Mouse (Mus musculus) midbrain, embryonic 11.5 days (tissue): ENCODE data around the gene Cyp4a30b. TPM values are rescaled to one million over a fixed set of nuclear protein-coding genes. Genes with fewer than 3 reads are reported as not detected.
"Not testable (repeated sequence)": the region's sequence is repeated elsewhere in the genome, so short reads cannot be mapped to it uniquely, and the experiment has no call there.

Experiments used
- ATAC-seq: fragments of 200-750 bp; cut with Nextera tagmentation; 2 replicates; pipeline ENCODE4 v1.8.0; 2017; ENCODE audit warnings: moderate TSS enrichment, moderate library complexity; ENCODE audit not compliant: low FRiP score
- DNase-seq: peaks from one replicate; pipeline ENCODE4 v3.0.0; 2015; ENCODE audit warnings: low spot score; ENCODE audit errors: missing footprints
- H3K27ac ChIP-seq: fragments of 300-500 bp; sonication (generic); 2 replicates; pipeline ENCODE4 v1.5.1; 2014; ENCODE audit warnings: low read depth, low read length
- H3K27me3 ChIP-seq: fragments of 300-500 bp; sonication (generic); 2 replicates; pipeline ENCODE4 v1.6.1; 2014; ENCODE audit warnings: mild to moderate bottlenecking, low read length, moderate library complexity, mixed read lengths; ENCODE audit not compliant: control insufficient read depth, insufficient read depth
- H3K36me3 ChIP-seq: fragments of 300-500 bp; sonication (generic); 2 replicates; pipeline ENCODE4 v1.6.1; 2014; ENCODE audit warnings: mild to moderate bottlenecking, low read length, moderate library complexity, mixed read lengths; ENCODE audit not compliant: control insufficient read depth, insufficient read depth
- H3K4me1 ChIP-seq: fragments of 300-500 bp; sonication (generic); 2 replicates; pipeline ENCODE4 v1.6.1; 2014; ENCODE audit warnings: low read length; ENCODE audit not compliant: control insufficient read depth, insufficient read depth
- H3K4me2 ChIP-seq: fragments of 300-500 bp; sonication (generic); 2 replicates; pipeline ENCODE4 v1.6.1; 2014; ENCODE audit warnings: mild to moderate bottlenecking, moderate library complexity
- H3K4me3 ChIP-seq: fragments of 300-500 bp; sonication (generic); 2 replicates; pipeline ENCODE4 v1.5.1; 2014; ENCODE audit warnings: low read depth, low read length
- H3K9ac ChIP-seq: fragments of 300-500 bp; sonication (generic); 2 replicates; pipeline ENCODE4 v1.6.1; 2014; ENCODE audit warnings: low read length
- H3K9me3 ChIP-seq: fragments of 300-500 bp; sonication (generic); 2 replicates; pipeline ENCODE4 v1.6.1; 2016; ENCODE audit warnings: low read length; ENCODE audit not compliant: control insufficient read depth
- WGBS: fragments of 180-500 bp; shearing (Covaris S2); extraction: QIAGEN DNeasy Blood & Tissue Kit; methylation state at CpG from one replicate; pipeline ENCODE4 v1.1.7; 2014; 5-methylcytosine and 5-hydroxymethylcytosine counted together
- polyA plus RNA-seq: library from polyadenylated mRNA; unstranded; fragments of >200 nt; fragmentation: Nextera tagmentation; extraction: Ambion mirVana; gene quantifications from 2 replicates; pipeline ENCODE4 v1.2.1, GENCODE M21; 2014

Gene Cyp4a30b
- polyA plus RNA-seq, 1 experiment from 2014 or later: not detected

DNA sequence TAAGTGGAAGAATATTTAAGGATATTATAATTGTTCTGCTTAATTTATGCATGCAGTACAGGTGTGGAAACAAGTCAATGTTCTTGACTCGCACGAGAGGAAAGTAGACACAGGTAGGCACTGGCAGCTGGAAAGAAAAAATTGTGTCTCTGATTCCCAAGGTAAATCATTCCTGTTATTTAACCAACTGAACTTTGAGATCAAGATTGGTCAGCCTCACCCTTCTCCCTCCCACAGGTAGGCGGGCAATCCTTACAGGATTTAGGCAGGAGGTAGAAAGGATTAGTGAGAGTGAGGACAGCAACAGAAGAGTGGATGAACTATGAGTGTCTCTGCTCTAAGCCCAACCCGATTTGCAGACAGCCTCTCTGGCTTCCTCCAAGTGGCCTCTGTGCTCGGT, 65.6 kb downstream of the Cyp4a30b start, which contains the start of gene Cyp4a10:
Gene Cyp4a10 (plus strand): TSS at position 265 of the 400 bp plus-strand sequence.
- not testable (repeated sequence) for H3K9ac ChIP-seq, H3K4me3 ChIP-seq, H3K27ac ChIP-seq, H3K4me1 ChIP-seq, H3K27me3 ChIP-seq, H3K36me3 ChIP-seq, H3K9me3 ChIP-seq, DNase-seq, H3K4me2 ChIP-seq, ATAC-seq
- WGBS: 82% methylated on average over 5 of the region's 5 CpGs

DNA sequence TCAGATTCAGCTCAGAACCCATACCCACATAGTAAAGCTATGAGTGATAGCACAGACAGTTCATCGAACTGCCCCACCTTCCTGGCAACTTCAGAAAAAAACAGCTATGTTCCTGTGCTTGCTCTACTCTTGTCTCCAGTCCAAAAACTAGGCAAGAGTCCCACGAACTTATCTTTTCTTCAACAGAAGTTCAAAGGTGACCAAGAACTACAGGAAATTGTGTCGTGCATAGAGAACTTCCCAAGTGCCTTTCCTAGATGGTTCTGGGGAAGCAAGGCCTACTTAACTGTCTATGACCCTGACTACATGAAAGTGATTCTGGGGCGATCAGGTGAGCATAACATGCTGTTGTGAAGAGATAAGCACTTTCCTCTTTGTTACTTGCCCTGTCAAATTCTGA, 67.0 kb downstream of the Cyp4a30b start:
- 82% methylated on average over 4 of the region's 4 CpGs for WGBS
- Histone ChIP-seq H3K9me3 (no peaks in the 10 kb centered on the region), H3K27ac (no peak overlapping the region), H3K4me1 (no peaks in the 10 kb centered on the region), H3K9ac (no peak overlapping the region), H3K4me2 (no peak overlapping the region), H3K27me3 (no peaks in the 10 kb centered on the region), H3K36me3 (no peaks in the 10 kb centered on the region), H3K4me3 (no peak overlapping the region)
- DNase-seq (no peak), ATAC-seq (no peak)

Other genes starting within 250 kb of the Cyp4a30b start
- gene Cyp4a29, start 210.5 kb upstream of the Cyp4a30b start, polyA plus RNA-seq: not detected in 2 replicates
- gene Cyp4a12a, start 153.6 kb upstream of the Cyp4a30b start, polyA plus RNA-seq: not detected in 2 replicates
- gene Cyp4a12b, start 41.0 kb upstream of the Cyp4a30b start, polyA plus RNA-seq: not detected in 2 replicates
- gene Cyp4a14, start 43.5 kb downstream of the Cyp4a30b start, polyA plus RNA-seq: not detected in 2 replicates
- not detected in 2 replicates for gene Cyp4a10, start 65.7 kb downstream of the Cyp4a30b start, polyA plus RNA-seq
- gene Cyp4a31, start 111.0 kb downstream of the Cyp4a30b start, polyA plus RNA-seq: not detected in 2 replicates
- not detected in 2 replicates for gene Cyp4a32, start 148.4 kb downstream of the Cyp4a30b start, polyA plus RNA-seq
- gene Cyp4b1, start 195.1 kb downstream of the Cyp4a30b start, polyA plus RNA-seq: 0.12 TPM in 1 of 2 replicates, not detected in the other